Mouse (Mus musculus): ENCODE results near the gene Mup19. TPM values are rescaled to one million over a fixed set of nuclear protein-coding genes. Genes with fewer than 3 reads are reported as not detected.

Mup19 gene
- not detected in 2 replicates for polyA plus RNA-seq (2012; rRNA removed)

GRCm38 (mm10) chr4:61782169-61782568, at the start of gene Mup19:
Gene Mup19 (minus strand): TSS chr4:61782269.

Other genes starting within 250 kb of the Mup19 start
- not detected in 2 replicates for gene Mup17, start 186.4 kb downstream of the Mup19 start, polyA plus RNA-seq (2012; rRNA removed)
- not detected in 2 replicates for gene Mup18, start 108.1 kb downstream of the Mup19 start, polyA plus RNA-seq (2012; rRNA removed)
- not detected in 2 replicates for gene Mup5, start 53.0 kb upstream of the Mup19 start, polyA plus RNA-seq (2012; rRNA removed)

Data from central nervous system, embryonic 14 days (tissue).